Mouse (Mus musculus) midbrain, embryonic 14.5 days (tissue): ENCODE measurements at regions not wholly inside any gene's neighbourhood (a gene's known extent, or its start where the extent isn't known, plus 50 kb on each side); places are given as distances from the start of the nearest gene placed in this dataset.

Experiments
- ATAC-seq: fragments of 200-750 bp; cut with Nextera tagmentation; 2 replicates; pipeline ENCODE4 v1.8.0; 2017; ENCODE audit warnings: moderate number of reproducible peaks, moderate library complexity; ENCODE audit not compliant: low FRiP score, low TSS enrichment
- DNase-seq: peaks from one replicate; pipeline ENCODE4 v3.0.0-alpha.2; 2015
- H3K27ac ChIP-seq: fragments of 300-500 bp; sonication (generic); replicated peaks from 2 replicates; pipeline ENCODE4 v1.5.1; 2014; ENCODE audit warnings: mild to moderate bottlenecking, low read depth, low read length, moderate library complexity
- H3K27me3 ChIP-seq: fragments of 300-500 bp; sonication (generic); 2 replicates; pipeline ENCODE4 v1.6.1; 2014; ENCODE audit warnings: low read length, control low read depth, mixed read lengths; ENCODE audit not compliant: control insufficient read depth, insufficient read depth
- H3K36me3 ChIP-seq: fragments of 300-500 bp; sonication (generic); 2 replicates; pipeline ENCODE4 v1.6.1; 2014; ENCODE audit warnings: low read length, control low read depth; ENCODE audit not compliant: control insufficient read depth, insufficient read depth
- H3K4me1 ChIP-seq: fragments of 300-500 bp; sonication (generic); 2 replicates; pipeline ENCODE4 v1.6.1; 2014; ENCODE audit warnings: mild to moderate bottlenecking, antibody characterized with exemption, low read length, control low read depth; ENCODE audit not compliant: control insufficient read depth, insufficient read depth
- H3K4me2 ChIP-seq: fragments of 300-500 bp; sonication (generic); 2 replicates; pipeline ENCODE4 v1.6.1; 2014; ENCODE audit warnings: mild to moderate bottlenecking, low read length, moderate library complexity
- H3K4me3 ChIP-seq: fragments of 300-500 bp; sonication (generic); replicated peaks from 2 replicates; pipeline ENCODE4 v1.5.1; 2014; ENCODE audit warnings: low read depth, low read length
- H3K9ac ChIP-seq: fragments of 300-500 bp; sonication (generic); replicated peaks from 2 replicates; pipeline ENCODE4 v1.6.1; 2014; ENCODE audit warnings: mild to moderate bottlenecking, low read length, moderate library complexity
- H3K9me3 ChIP-seq: fragments of 300-500 bp; sonication (generic); 2 replicates; pipeline ENCODE4 v1.6.1; 2016; ENCODE audit warnings: low read length, control low read depth, mixed read lengths; ENCODE audit not compliant: control insufficient read depth
- WGBS: fragments of 180-500 bp; shearing (Covaris S2); extraction: QIAGEN DNeasy Blood & Tissue Kit; methylation state at CpG from one replicate; pipeline ENCODE4 v1.1.7; 2014; 5-methylcytosine and 5-hydroxymethylcytosine counted together

GRCm38 (mm10) chr10:17621703-17622385 is 101.2 kb upstream of the Cited2 start:
- ATAC-seq (no peak), DNase-seq (no peak)
- H3K36me3 ChIP-seq = no peaks in the 10 kb centered on the region
- WGBS = 72% methylated on average over 5 of the region's 5 CpGs
- no peak overlapping the region for H3K4me3 ChIP-seq
- no peaks in the 10 kb centered on the region for H3K9me3 ChIP-seq
- no peak overlapping the region for H3K9ac ChIP-seq
- no peaks in the 10 kb centered on the region for H3K4me1 ChIP-seq
- no peak overlapping the region for H3K27ac ChIP-seq
- no peaks in the 10 kb centered on the region for H3K27me3 ChIP-seq
- H3K4me2 ChIP-seq = no peak overlapping the region

- Histone ChIP-seq H3K9me3 (no peaks in the 10 kb centered on the region), H3K4me1 (no peaks in the 10 kb centered on the region), H3K4me3 (no peak overlapping the region), H3K36me3 (no peaks in the 10 kb centered on the region), H3K27ac (no peak overlapping the region), H3K9ac (no peak overlapping the region), H3K4me2 (no peak overlapping the region), H3K27me3 (no peaks in the 10 kb centered on the region)
- ATAC-seq (no peak), DNase-seq (no peak)
- 10% methylated on average over 1 of the region's 1 CpGs for WGBS
These were observed 100.2 kb upstream of the Cited2 start for GRCm38 (mm10) chr10:17622802-17623201.

- ATAC-seq = no peak
- H3K4me1 ChIP-seq = peaks cover 16% of the 10 kb centered on the region
- H3K4me3 ChIP-seq = no peak overlapping the region
- 68% methylated on average over 3 of the region's 3 CpGs for WGBS
- no peak overlapping the region for H3K27ac ChIP-seq
- no peaks in the 10 kb centered on the region for H3K27me3 ChIP-seq
- H3K4me2 ChIP-seq = no peak overlapping the region
- no peak for DNase-seq
- no peak overlapping the region for H3K9ac ChIP-seq
- H3K9me3 ChIP-seq = no peaks in the 10 kb centered on the region
- no peaks in the 10 kb centered on the region for H3K36me3 ChIP-seq
These were observed 93.3 kb upstream of the Cited2 start for GRCm38 (mm10) chr10:17629709-17630108.

GRCm38 (mm10) chr10:17630861-17631581 is 92.0 kb upstream of the Cited2 start:
- Histone ChIP-seq H3K4me3 (no peak overlapping the region), H3K36me3 (no peaks in the 10 kb centered on the region), H3K9me3 (no peaks in the 10 kb centered on the region), H3K27ac (peak overlapping the region; percentile 82), H3K27me3 (no peaks in the 10 kb centered on the region), H3K4me1 (peaks cover 16% of the 10 kb centered on the region), H3K4me2 (no peak overlapping the region), H3K9ac (no peak overlapping the region)
- peak; percentile 81; the same call in 1 of the 2 replicates for ATAC-seq
- DNase-seq = peak; percentile 75
- WGBS = 17% methylated on average over 4 of the region's 4 CpGs

- DNase-seq = peak; percentile 75
- no peak overlapping the region; the same call in 1 of the 2 replicates for H3K4me2 ChIP-seq
- H3K4me3 ChIP-seq = no peak overlapping the region
- no peaks in the 10 kb centered on the region for H3K27me3 ChIP-seq
- H3K9me3 ChIP-seq = no peaks in the 10 kb centered on the region
- no peaks in the 10 kb centered on the region for H3K36me3 ChIP-seq
- H3K4me1 ChIP-seq = peaks cover 16% of the 10 kb centered on the region
- ATAC-seq = peak; percentile 72; the same call in 1 of the 2 replicates
- no peak overlapping the region for H3K9ac ChIP-seq
- peak overlapping the region; percentile 82 for H3K27ac ChIP-seq
- WGBS = 20% methylated on average over 5 of the region's 5 CpGs
These were observed 91.2 kb upstream of the Cited2 start for GRCm38 (mm10) chr10:17631817-17632216.

- DNase-seq = no peak
- Histone ChIP-seq H3K4me3 (no peak overlapping the region), H3K4me2 (no peak overlapping the region), H3K4me1 (peaks cover 16% of the 10 kb centered on the region), H3K9me3 (no peaks in the 10 kb centered on the region), H3K9ac (no peak overlapping the region), H3K36me3 (no peaks in the 10 kb centered on the region), H3K27me3 (no peaks in the 10 kb centered on the region), H3K27ac (no peak overlapping the region)
- 86% methylated on average over 12 of the region's 12 CpGs for WGBS
- ATAC-seq = no peak
These were observed 89.9 kb upstream of the Cited2 start for GRCm38 (mm10) chr10:17632959-17633674.

GRCm38 (mm10) chr10:17645363-17645762 is 77.7 kb upstream of the Cited2 start:
- whole genome bisulfite sequencing = 90% methylated on average over 5 of the region's 5 CpGs
- no peak for DNase-seq
- no peaks in the 10 kb centered on the region for H3K27me3 ChIP-seq
- H3K27ac ChIP-seq = no peak overlapping the region
- H3K9me3 ChIP-seq = no peaks in the 10 kb centered on the region
- H3K4me1 ChIP-seq = no peaks in the 10 kb centered on the region
- H3K9ac ChIP-seq = no peak overlapping the region
- no peak for ATAC-seq
- no peaks in the 10 kb centered on the region for H3K36me3 ChIP-seq
- no peak overlapping the region for H3K4me2 ChIP-seq
- H3K4me3 ChIP-seq = no peak overlapping the region

- no peak overlapping the region for H3K27ac ChIP-seq
- no peak overlapping the region for H3K4me3 ChIP-seq
- WGBS = 95% methylated on average over 4 of the region's 4 CpGs
- H3K4me2 ChIP-seq = no peak overlapping the region
- H3K9me3 ChIP-seq = no peaks in the 10 kb centered on the region
- no peaks in the 10 kb centered on the region for H3K27me3 ChIP-seq
- H3K36me3 ChIP-seq = no peaks in the 10 kb centered on the region
- ATAC-seq (no peak), DNase-seq (no peak)
- no peak overlapping the region for H3K9ac ChIP-seq
- no peaks in the 10 kb centered on the region for H3K4me1 ChIP-seq
These were observed 76.6 kb upstream of the Cited2 start for GRCm38 (mm10) chr10:17646391-17646790.
